Mouse (Mus musculus) bone marrow, adult 2 months (tissue): ENCODE measurements at regions not wholly inside any gene's neighbourhood (a gene's known extent, or its start where the extent isn't known, plus 50 kb on each side); places are given as distances from the start of the nearest gene placed in this dataset.
A peak's percentile ranks its signal among the peaks of the same experiment; 100 is the strongest.

Experiments
- H3K27ac ChIP-seq: fragments of 200-500 bp; 2 replicates; pipeline ENCODE4 v1.5.1; 2012; ENCODE audit warnings: low read depth, mild to moderate bottlenecking, control low read depth, inconsistent platforms, low read length; ENCODE audit not compliant: control insufficient read depth, poor library complexity, insufficient read depth
- H3K4me1 ChIP-seq: fragments of 200-500 bp; 2 replicates; pipeline ENCODE4 v1.6.1; 2011; ENCODE audit warnings: low read length; ENCODE audit not compliant: control insufficient read depth, insufficient read depth
- H3K4me3 ChIP-seq: fragments of 200-500 bp; replicated peaks from 2 replicates; pipeline ENCODE3; 2011; ENCODE audit warnings: mild to moderate bottlenecking, low read depth, low read length, control low read depth; ENCODE audit not compliant: control insufficient read depth
- CTCF ChIP-seq: fragments of 200-500 bp; IDR thresholded peaks from 2 replicates; pipeline ENCODE4 v1.5.1; 2011; ENCODE audit warnings: low read length, control low read depth; ENCODE audit not compliant: control insufficient read depth, insufficient read depth
- POLR2A ChIP-seq: fragments of 200-500 bp; IDR thresholded peaks from 2 replicates; pipeline ENCODE4 v1.6.1; 2011; ENCODE audit warnings: low read depth, mild to moderate bottlenecking, control low read depth, low read length, borderline replicate concordance; ENCODE audit not compliant: control insufficient read depth
- WGBS: fragments of 180-500 bp; shearing (Covaris S2); methylation state at CpG from one replicate; pipeline ENCODE4 v1.1.7; 2018; 5-methylcytosine and 5-hydroxymethylcytosine counted together

DNA sequence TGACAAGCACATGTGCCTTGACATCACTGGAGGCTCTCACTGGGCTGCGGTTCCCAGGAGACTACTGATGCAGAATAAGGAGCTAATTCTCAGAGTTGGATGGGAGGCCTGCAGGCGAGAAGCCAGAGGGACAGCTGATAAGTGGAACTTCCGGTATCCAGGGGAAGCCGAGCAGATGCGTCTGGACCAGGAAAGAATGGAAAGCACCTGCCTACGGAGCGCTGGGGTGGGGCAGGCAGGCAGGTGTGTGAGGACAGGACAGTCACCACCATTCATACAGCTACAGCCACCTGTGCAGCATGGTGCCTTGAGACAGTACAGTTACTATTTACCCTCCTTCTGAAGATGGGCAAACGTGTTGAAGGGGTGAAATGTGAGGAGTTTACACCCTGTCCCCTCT lies 156.1 kb downstream of the Unc5cl start:
- H3K27ac ChIP-seq = no peak overlapping the region
- TF ChIP-seq CTCF (no peak), POLR2A (no peak)
- no peaks in the 10 kb centered on the region for H3K4me1 ChIP-seq
- 75% methylated on average over 8 of the region's 8 CpGs for WGBS
- H3K4me3 ChIP-seq = no peak overlapping the region

DNA sequence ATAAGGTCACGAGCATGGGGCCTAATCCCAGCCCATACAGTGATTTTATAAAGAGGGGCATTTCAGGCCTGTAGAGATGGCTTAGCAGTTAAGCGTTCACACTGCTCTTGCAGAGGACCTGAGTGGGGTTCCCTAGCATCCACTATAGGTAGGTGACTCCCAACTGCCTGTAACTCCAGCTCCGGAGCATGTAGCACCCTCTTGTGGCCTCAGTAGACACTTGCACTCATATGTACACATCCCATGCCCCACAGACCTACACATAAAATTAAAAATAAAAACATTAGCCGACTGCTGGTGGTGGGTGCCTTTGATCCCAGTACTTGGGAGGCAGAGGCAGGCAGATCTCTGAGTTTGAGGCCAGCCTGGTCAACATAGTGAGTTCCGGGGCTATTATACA lies 158.8 kb downstream of the Unc5cl start:
- no peak for TF ChIP-seq POLR2A
- peak; percentile 16; the same call in 1 of the 2 replicates for TF ChIP-seq CTCF
- 79% methylated on average over 5 of the region's 5 CpGs for WGBS
- no peaks in the 10 kb centered on the region for H3K4me1 ChIP-seq
- H3K27ac ChIP-seq = no peak overlapping the region
- H3K4me3 ChIP-seq = no peak overlapping the region

DNA sequence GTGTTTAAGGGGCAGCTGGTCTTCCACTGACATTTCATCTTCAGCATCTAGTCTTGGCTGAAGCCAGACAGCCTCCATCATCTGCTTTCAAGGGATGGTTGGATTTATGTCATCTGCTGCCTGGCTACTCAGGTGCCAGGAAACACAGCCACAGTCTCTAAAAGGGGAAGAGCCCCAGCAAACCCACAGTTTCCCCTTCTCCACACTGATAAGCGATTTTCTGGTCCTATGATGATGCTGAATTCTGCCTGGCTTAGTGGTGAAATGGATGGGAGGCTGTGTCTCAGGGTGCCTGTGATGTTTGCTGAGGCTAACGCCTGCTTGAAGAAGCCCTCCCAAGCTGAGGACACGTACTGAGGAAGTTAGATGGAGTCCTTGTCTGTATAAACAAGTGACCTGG lies 160.5 kb downstream of the Unc5cl start:
- WGBS = 0% methylated on average over 3 of the region's 3 CpGs
- Histone ChIP-seq H3K27ac (no peak overlapping the region), H3K4me1 (no peaks in the 10 kb centered on the region), H3K4me3 (no peak overlapping the region)
- TF ChIP-seq CTCF = no peak
- TF ChIP-seq POLR2A = no peak

DNA sequence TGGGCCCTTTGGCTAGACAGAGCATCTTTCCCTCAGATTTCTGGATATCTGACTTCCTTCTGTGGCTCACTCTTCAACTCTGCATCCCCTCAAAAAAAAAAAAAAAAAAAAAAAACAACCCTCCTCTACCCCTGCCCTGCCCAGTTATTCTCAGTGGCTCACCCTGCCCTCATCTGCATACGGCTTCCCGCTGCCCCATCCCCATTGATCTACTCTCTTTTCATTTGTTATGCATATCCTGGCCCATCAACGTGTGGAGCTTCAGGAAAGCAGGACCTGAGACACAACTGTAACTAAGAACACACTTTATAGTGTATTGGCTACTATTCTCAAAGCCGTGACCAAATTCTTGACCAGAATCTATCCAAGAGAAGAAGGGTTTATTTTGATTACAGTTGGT lies 161.5 kb downstream of the Unc5cl start:
- Histone ChIP-seq H3K4me1 (no peaks in the 10 kb centered on the region), H3K4me3 (no peak overlapping the region), H3K27ac (no peak overlapping the region)
- WGBS = 72% methylated on average over 4 of the region's 4 CpGs
- TF ChIP-seq POLR2A (no peak), CTCF (no peak)

DNA sequence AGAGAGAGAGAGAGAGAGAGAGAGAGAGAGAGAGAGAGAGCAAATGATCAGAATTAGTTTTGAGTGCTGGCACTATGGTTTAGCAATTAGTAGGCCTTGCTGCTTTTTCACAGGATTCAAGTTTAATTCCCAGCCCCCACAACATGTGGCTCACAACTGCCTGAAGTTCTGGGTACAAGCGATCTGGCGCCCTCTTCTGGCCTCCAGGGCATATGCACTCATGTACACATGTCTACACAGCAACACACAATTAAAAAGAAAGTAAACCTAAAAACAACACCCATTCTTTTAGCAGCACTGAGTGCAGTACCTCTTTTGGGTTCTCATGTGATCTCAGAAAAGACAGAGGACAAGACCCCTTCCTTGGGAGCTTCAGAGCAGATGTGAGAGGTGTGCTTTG lies 166.2 kb downstream of the Unc5cl start:
- TF ChIP-seq CTCF = no peak
- no peak for TF ChIP-seq POLR2A
- Histone ChIP-seq H3K27ac (no peak overlapping the region), H3K4me3 (no peak overlapping the region), H3K4me1 (no peaks in the 10 kb centered on the region)
- 58% methylated on average over 2 of the region's 2 CpGs for WGBS

DNA sequence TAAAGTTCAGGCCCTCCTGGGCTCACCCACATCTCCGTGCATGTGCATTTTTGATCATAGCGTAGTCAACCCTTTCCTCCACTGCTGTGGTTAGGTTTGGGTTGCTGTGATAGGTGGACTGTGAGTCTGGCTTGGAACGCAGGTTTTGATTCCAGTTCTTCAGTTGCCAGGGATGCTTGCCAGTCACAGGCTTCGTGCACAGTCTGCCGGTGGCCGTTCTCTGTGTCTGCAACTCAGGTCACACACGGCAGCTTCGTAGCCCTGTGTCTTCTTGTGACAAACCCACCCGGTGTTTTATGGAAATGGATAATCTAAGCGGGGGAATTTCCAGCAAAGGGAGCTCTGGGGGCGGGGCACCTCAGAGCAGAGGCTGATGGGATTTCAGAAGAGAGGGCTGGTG lies 167.0 kb downstream of the Unc5cl start:
- H3K4me1 ChIP-seq = no peaks in the 10 kb centered on the region
- no peak overlapping the region for H3K4me3 ChIP-seq
- WGBS = 91% methylated on average over 11 of the region's 11 CpGs
- H3K27ac ChIP-seq = no peak overlapping the region
- TF ChIP-seq POLR2A = no peak
- TF ChIP-seq CTCF = no peak

DNA sequence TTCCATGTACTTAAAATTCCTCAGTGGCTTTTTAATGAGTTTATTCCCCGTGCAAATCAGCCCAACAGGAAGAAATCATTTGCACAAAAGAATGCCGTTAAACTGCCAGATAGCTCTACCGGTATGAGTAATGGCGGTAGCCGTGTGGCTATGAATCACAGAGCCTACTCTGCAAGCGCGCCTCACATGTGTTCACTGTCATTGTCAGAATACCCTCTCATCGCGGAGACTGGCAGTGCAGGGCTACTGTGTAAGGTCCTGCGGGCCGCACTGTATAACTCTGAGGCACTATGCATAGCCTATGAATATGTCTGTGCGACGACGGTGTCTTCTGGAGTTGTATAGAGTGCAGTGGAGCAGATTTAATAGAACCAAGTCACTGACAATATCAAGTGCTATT lies 170.2 kb downstream of the Unc5cl start:
- H3K4me3 ChIP-seq = no peak overlapping the region
- H3K4me1 ChIP-seq = no peaks in the 10 kb centered on the region
- TF ChIP-seq POLR2A (no peak), CTCF (no peak)
- 91% methylated on average over 14 of the region's 14 CpGs for WGBS
- no peak overlapping the region for H3K27ac ChIP-seq

DNA sequence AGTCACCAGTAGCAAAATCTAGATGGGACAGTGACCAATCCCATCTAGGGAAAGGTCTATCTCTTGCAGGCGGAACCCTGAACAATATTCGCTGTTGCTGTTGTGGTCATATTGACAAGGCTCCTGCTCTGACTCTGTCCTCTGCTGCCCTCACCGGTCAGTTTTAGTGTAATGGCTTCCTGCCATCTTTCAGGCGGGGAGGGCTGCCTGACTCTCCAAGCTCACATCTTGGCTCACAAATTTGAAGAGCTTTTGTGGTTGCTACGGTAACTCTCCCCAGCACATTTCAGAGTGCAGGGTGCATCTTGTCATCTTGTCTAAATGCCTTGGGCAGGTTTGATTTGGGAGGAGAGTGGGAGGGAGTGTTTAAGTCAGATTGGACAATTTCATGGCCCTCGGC lies 171.3 kb downstream of the Unc5cl start:
- Histone ChIP-seq H3K27ac (no peak overlapping the region), H3K4me3 (no peak overlapping the region), H3K4me1 (no peaks in the 10 kb centered on the region)
- WGBS = 87% methylated on average over 6 of the region's 6 CpGs
- TF ChIP-seq POLR2A (no peak), CTCF (no peak)

DNA sequence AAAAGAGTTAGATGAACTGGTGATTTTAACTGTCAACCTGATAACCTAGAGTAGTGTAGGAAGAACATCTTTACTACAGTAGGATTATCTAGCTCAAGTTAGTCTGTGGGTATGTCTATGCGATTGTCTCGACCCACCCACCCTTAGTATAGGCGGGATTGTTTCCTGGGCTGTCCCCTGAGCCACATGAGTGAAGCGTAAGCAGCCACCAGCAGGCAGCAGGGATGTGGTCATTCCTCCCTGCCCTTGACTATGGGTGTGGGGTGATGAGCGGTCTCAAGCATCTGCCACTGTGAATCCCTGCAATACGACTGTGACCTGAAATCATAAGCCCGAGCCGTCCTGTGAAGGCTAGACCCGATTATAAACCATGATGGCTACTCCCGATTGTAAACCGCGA lies 184.9 kb downstream of the Unc5cl start:
- no peaks in the 10 kb centered on the region for H3K4me1 ChIP-seq
- no peak overlapping the region for H3K4me3 ChIP-seq
- 82% methylated on average over 12 of the region's 12 CpGs for whole genome bisulfite sequencing
- TF ChIP-seq CTCF = no peak
- no peak for TF ChIP-seq POLR2A
- H3K27ac ChIP-seq = no peak overlapping the region

DNA sequence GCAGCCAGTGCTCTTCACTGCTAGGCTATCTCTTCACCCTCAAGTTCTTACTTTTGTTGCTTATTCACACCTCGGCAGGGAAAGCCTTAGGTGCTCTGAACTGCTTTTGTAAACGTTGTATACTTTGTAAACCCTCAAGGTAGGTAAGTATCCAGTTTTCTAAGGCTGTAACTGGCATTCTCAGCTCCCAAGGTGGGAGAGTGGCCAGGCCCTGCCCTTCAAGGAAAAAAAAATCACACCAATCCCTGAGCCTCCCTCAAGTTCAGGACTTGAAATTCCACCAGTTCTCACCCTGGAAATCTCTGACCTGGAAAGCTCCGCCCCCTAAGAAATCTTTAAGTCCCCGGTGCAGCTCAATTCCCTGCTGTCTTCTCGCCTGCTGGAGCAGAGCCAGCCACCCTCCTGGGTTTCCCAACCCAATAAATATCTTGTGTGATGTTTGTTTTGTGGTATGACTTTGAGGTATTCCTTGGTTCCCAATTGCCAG lies 188.9 kb downstream of the Unc5cl start:
- TF ChIP-seq POLR2A = no peak
- no peak for TF ChIP-seq CTCF
- no peak overlapping the region for H3K27ac ChIP-seq
- 40% methylated on average over 5 of the region's 5 CpGs for WGBS
- no peaks in the 10 kb centered on the region for H3K4me1 ChIP-seq
- no peak overlapping the region for H3K4me3 ChIP-seq
